In genomic region chr2:132751141-132752066, GRCm38 (mm10) we compare ENCODE assay signal across 12 mouse cellular contexts. TPM values are rescaled to one million over a fixed set of nuclear protein-coding genes. Genes with fewer than 3 reads are reported as not detected.
A peak's percentile ranks its signal among the peaks of the same experiment; 100 is the strongest.
DNase-seq lines count a peak whose midpoint lies in the region; ATAC-seq lines count a peak whose summit lies in the region.
"Had no signal": no experiment of that assay in that cellular context is flagged by ENCODE, and none has a peak within 500 bp of the region (broad histone marks: within the 10 kb centered on the region; RNA-seq: fewer than 3 reads in every experiment).

No protein-coding gene starts in this region.

- H3K9me3 ChIP-seq in forebrain, embryonic 13.5 days (replicated peaks) = no peaks in the 10 kb centered on the region
- H3K9me3 ChIP-seq: limb, embryonic 12.5 days had no signal

- intact Hi-C loops in gastrocnemius, postnatal 14 days (cut with DNase I; ENCODE audit: low total_unique reads) = no loop called here
- intact Hi-C loops in left cerebral cortex, postnatal 25 days (cut with DNase I) = no loop called here

- no peaks in the 10 kb centered on the region for H3K27me3 ChIP-seq in forebrain, embryonic 13.5 days
- H3K27me3 ChIP-seq: limb, embryonic 12.5 days had no signal

- no peak overlapping the region for H3K9ac ChIP-seq in forebrain, embryonic 13.5 days
- H3K9ac ChIP-seq: limb, embryonic 12.5 days had no signal

- H3K4me2 ChIP-seq in forebrain, embryonic 13.5 days = peak overlapping the region; percentile 39
- H3K4me2 ChIP-seq: limb, embryonic 12.5 days had no signal

- peak; percentile 13 for DNase-seq in gastrocnemius, adult 18-20 months (ENCODE audit: low spot score)
- no peak for DNase-seq in gastrocnemius, postnatal 14 days
- DNase-seq in brain, embryonic 18.5 days (ENCODE audit: low read depth, low spot score) = peak; percentile 20
- DNase-seq in left cerebral cortex, postnatal 25 days (ENCODE audit: low spot score in 2 of 2) = peak; percentile 37 to 81
- DNase-seq in kidney, adult 18-20 months = no peak
- no peak for DNase-seq in kidney, postnatal 36 days

- H3K27ac ChIP-seq in forebrain, embryonic 13.5 days = peak overlapping the region; percentile 90
- H3K27ac ChIP-seq: limb, embryonic 12.5 days; stomach, postnatal 0 days had no signal

- 25% methylated on average over 15 of the region's 15 CpGs for WGBS in forebrain, embryonic 13.5 days

- no peak overlapping the region for H3K4me3 ChIP-seq in forebrain, embryonic 13.5 days
- H3K4me3 ChIP-seq: erythroblast, embryonic 14.5 days; limb, embryonic 12.5 days had no signal

- ATAC-seq in forebrain, embryonic 13.5 days = peak; percentile 91
- no peak for ATAC-seq in CD4-positive, CD25-positive, alpha-beta regulatory T cell, adult 4 months

- H3K36me3 ChIP-seq in forebrain, embryonic 13.5 days (ENCODE audit: poor library complexity, severe bottlenecking) = no peaks in the 10 kb centered on the region
- H3K36me3 ChIP-seq: limb, embryonic 12.5 days had no signal

- peaks cover 33% of the 10 kb centered on the region for H3K4me1 ChIP-seq in forebrain, embryonic 13.5 days
- H3K4me1 ChIP-seq: limb, embryonic 12.5 days had no signal

RNA-seq across cellular contexts. Expression of gene Chgb, which starts 29.7 kb away (rescaled TPM):
- under 1 TPM; 0.09 to 0.14 TPM for total RNA-seq in gastrocnemius, adult 18-20 months (2021)
- total RNA-seq in gastrocnemius, postnatal 14 days (2021) = under 1 TPM; 0.18 to 0.21 TPM
- polyA plus RNA-seq in forebrain, embryonic 13.5 days (2015; fragmentation: Nextera tagmentation; extraction: Ambion mirVana) = 23.5 and 27.1 TPM in 2 replicates
- 100 to 1,000 TPM; 261 TPM for total RNA-seq in left cerebral cortex, postnatal 25 days (2021)
- polyA plus RNA-seq in CD4-positive, CD25-positive, alpha-beta regulatory T cell, adult 4 months (2017; shearing (Covaris generic)) = under 1 TPM in 1 of 2 experiments, not detected in 1; 0.27 TPM
- total RNA-seq: megakaryocyte progenitor cell, adult 5-6 weeks had no signal
- polyA plus RNA-seq: erythroblast, embryonic 14.5 days had no signal

Comparison
In these comparisons a context has a peak if more than half of its experiments do, and no peak if none do; other contexts are left out.
1. DNase-seq: peak in gastrocnemius, adult 18-20 months (single experiment), brain, embryonic 18.5 days (single experiment) and left cerebral cortex, postnatal 25 days (2 of 2); none in gastrocnemius, postnatal 14 days (single experiment), kidney, adult 18-20 months (single experiment) and kidney, postnatal 36 days (0 of 2).
2. RNA of gene Chgb, which starts 29.7 kb away (total RNA-seq): 261 TPM in left cerebral cortex, postnatal 25 days; 0.18 to 0.21 TPM in gastrocnemius, postnatal 14 days and 0.09 to 0.14 TPM in gastrocnemius, adult 18-20 months; every median in the first group is over 100 times any median in the second.